Mouse (Mus musculus) heart, postnatal 4 days (tissue): ENCODE data around the gene Plcb4. TPM values are rescaled to one million over a fixed set of nuclear protein-coding genes. Genes with fewer than 3 reads are reported as not detected.
A peak's percentile ranks its signal among the peaks of the same experiment; 100 is the strongest.

Source experiments
- DNase-seq: peaks from one replicate; pipeline ENCODE4 v3.0.0; 2021
- total RNA-seq, 2 experiments: library from RNA; stranded (reverse); gene quantifications; 2 replicates each; pipeline ENCODE4 v1.2.3; 2021

Plcb4 gene
- total RNA-seq, 2 experiments from 2014 or later: 68.9 to 75.6 TPM

GRCm38 (mm10) chr2:136050793-136051615 lies 392.2 kb downstream of the Plcb4 start:
- no peak for DNase-seq

DNA sequence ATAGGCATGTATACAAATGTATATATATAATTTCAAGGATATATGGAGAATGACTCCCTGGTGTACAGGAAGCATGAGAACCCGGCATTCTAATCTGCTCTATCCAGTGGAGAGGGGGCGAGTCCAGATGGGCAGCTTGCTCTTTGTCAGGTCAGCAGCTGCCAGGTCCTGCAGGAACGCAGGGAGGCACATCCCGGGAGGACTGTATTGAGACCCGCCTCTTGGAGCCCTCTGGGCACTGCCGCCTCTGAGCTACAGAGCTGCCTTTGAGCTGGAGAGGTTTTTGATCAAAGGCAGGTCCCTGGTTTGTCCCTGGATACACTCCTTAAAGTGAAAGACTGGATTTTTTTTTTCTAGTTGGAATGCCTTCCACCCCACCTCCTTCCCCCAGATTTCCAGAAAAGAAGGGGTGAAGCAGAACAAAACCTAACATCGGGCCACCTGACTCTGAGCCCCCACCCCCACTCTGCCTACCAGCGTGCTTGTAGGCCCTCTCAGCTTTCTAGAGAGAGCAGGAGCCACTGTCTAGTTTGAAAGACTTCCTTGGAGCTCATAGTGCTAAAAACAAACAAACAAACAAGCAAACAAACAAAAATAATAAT lies 393.0 kb downstream of the Plcb4 start, which contains the start of gene Lamp5:
Lamp5 (plus strand) TSS at position 552 of the 602 bp plus-strand sequence.
- no peak for DNase-seq

DNA sequence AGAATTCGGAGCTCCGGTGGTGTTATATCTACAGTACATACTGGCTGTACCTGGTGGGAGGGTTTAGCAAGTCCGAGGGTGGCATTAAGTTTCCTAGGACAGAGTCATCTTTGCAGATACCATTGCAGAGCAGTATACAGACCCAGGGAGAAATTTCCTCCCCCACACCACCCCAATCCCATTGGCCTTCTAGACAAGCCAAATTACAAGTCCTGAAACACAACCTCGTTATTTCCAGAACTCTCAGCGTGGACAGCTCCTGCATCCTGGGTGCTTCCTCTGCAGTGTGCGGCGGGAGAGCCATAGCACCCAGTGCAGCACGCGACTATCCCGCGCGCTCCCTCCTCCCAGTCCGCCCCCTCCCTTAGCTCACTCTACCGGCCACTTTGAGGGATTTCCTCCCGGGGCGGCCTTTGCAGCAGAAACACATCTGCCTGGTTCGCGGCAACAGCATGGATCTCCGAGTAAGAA lies 399.1 kb downstream of the Plcb4 start:
- DNase-seq: peak; percentile 7

DNA sequence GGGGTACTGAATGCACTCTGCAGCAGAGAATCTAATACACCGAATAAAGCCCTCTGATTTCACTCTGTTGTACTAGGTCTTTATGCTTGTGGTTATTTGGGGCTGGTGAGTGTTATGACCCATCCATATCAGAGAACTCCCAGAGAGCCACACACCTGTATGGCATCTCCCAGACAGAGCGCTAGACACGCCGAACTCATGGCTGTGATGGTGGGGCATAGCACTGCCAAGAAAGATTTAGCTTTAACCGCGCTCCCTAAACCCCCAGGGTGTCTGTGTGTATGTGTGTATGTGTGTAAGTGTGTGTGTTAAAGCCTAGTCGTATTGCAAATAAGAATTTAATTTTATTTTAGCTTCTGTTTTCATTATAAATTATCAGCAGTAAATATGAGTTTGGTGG lies 399.6 kb downstream of the Plcb4 start:
- DNase-seq: no peak

- DNase-seq: no peak
Observed at GRCm38 (mm10) chr2:136059029-136059669, 400.3 kb downstream of the Plcb4 start.
